Mouse (Mus musculus): ENCODE results near the gene Pnpla2.

- TF ChIP-seq CTCF (conservative IDR thresholded peaks at IDR 0.05; ENCODE audit: low read length) (no peak), POU5F1 (IDR thresholded peaks at IDR 0.05; ENCODE audit: borderline replicate concordance, low read length) (no peak), NANOG (IDR thresholded peaks at IDR 0.05; ENCODE audit: borderline replicate concordance, low read length) (no peak)
These were observed 9.0 kb downstream of the Pnpla2 start for GRCm38 (mm10) chr7:141463824-141464602.
